Mouse (Mus musculus): Measurements from ENCODE around the gene Golph3l. TPM values are rescaled to one million over a fixed set of nuclear protein-coding genes. Genes with fewer than 3 reads are reported as not detected.
A peak's percentile ranks its signal among the peaks of the same experiment; 100 is the strongest.
"Not testable (repeated sequence)": the region's sequence is repeated elsewhere in the genome, so short reads cannot be mapped to it uniquely, and the experiment has no call there.

Gene Golph3l
- total RNA-seq (2021): 10 to 100 TPM; 21.1 to 21.7 TPM
- long read RNA-seq, experiment 1, transcript Golph3l-207 (5 exons, 2,836 nt): major isoform, 13 of 15 reads
- long read RNA-seq, experiment 1, partial matches to known transcripts: 1 of 15 reads
- long read RNA-seq, experiment 1, other reads (novel, unspliced or antisense): 1 of 15 reads
- long read RNA-seq, experiment 2, transcript Golph3l-207 (5 exons, 2,836 nt): major isoform, 14 of 16 reads
- long read RNA-seq, experiment 2, partial matches to known transcripts: 1 of 16 reads
- long read RNA-seq, experiment 2, other reads (novel, unspliced or antisense): 0 of 16 reads

GRCm38 (mm10) chr3:95588604-95589086, at the start of gene Golph3l:
TSS of gene Golph3l (plus strand) at chr3:95588934.
- peak; percentile 74 to 88 for DNase-seq (ENCODE audit: low spot score in 2 of 2)

DNA sequence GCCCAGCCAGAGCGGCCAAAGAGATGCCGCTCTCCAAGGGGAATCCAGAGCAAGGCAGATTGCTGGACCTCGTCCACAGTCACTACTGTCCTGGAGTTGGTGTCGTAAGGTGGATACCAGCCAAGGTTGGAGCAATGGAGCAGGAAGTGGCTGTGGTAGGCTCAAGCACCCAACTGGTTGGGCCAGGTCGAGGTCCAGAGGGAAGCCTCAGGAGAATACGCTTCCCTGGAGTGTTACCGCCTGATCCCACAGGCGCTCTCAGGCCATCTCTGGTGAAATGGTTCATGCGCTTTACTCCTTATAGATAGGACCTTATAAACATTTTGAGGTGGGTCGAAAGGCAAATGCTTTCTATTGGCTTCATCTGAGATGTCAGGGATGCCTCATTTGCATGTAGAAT, 49.8 kb upstream of the Golph3l start:
- DNase-seq (ENCODE audit: low spot score in 2 of 2): no peak

DNA sequence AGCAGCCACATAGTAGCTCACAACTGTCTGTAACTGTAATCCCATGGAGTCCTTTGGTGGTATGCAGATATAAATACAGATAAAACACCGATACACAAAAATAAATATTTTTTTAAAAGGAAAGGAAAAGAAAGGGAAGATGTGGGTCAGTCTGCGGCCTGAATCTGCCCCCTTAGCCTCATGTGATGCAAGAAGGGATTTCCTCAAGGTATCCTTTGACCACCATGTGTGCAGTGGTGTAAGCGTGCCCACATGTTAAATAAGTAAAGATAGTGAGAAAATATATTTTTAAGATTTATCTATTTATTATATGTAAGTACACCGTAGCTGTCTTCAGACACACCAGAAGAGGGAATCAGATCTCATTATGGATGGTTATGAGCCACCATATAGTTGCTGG, 48.9 kb upstream of the Golph3l start:
- no peak for DNase-seq (ENCODE audit: low spot score in 2 of 2)

DNA sequence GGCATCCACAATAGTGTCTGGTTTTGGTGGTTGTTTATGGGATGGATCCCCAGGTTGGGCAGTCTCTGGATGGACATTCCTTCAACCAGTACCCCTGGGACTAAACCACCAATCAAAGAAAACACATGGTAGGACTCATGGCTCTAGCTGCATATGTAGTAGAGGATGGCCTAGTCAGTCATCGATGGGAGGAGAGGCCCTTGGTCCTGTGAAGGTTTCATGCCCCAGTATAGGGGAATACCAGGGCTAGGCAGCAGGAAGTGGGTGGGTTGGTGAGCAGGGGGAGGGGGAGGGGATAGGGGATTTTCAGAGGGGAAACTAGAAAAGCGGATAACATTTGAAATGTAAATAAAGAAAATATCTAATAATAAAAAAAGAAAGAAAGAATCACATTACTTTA, 47.5 kb upstream of the Golph3l start:
- not testable (repeated sequence) for DNase-seq (ENCODE audit: low spot score in 2 of 2)

DNA sequence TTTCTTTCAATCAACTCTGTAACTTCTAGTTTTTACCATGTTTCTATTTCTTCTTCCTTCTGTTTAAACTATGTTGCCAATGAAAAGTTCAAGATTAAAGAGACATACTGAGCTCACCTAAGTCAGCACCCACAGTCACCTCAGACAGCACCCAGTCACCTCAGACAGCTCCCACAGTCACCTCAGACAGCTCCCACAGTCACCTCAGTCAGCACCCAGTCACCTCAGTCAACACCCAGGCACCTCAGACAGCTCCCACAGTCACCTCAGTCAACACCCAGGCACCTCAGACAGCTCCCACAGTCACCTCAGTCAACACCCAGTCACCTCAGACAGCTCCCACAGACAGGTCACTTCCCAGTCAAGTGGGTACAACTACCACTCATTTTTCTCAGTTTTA, 46.6 kb upstream of the Golph3l start:
- no peak for DNase-seq (ENCODE audit: low spot score in 2 of 2)

DNA sequence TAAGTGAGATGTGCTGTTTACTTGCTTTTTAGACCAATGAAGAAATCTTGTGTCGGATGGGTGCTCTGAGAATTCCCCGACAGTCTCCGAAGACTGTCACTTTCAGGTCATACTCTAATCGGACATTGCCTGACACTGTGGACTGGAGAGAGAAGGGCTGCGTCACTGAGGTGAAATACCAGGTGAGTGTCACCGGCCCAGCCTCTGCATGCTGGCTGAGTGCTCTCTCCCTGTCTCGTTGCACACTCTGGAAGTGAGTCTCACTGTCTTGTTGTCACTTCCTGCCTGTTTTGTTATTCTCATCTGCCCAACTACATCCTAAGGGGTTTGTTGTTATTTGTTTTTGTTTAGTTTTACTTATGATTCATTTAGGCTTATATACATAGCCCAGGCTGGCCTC, 45.8 kb upstream of the Golph3l start:
- DNase-seq (ENCODE audit: low spot score in 2 of 2): no peak

DNA sequence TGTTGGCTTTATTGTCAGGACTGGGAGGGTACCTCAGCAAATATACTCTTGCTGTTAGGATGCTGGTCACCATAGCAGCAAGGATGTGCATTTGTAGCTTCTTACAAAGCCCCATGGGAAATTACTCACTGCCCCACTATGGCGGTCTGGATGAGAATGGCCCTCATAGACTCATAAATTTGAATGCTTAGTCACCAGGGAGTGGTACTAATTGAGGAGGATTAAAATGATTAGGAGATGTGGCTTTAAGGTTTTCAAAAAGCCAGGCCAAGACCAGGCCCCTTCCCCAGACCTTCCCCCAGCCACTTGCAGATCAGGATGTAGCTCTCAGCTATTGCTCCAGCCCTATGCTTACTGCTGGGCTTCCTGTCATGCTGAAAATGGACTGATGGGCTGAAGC, 38.6 kb upstream of the Golph3l start:
- no peak for DNase-seq (ENCODE audit: low spot score in 2 of 2)

GRCm38 (mm10) chr3:95553986-95554385, 34.7 kb upstream of the Golph3l start:
- no peak for DNase-seq (ENCODE audit: low spot score in 2 of 2)

- DNase-seq (ENCODE audit: low spot score in 2 of 2): no peak
These were observed 29.3 kb upstream of the Golph3l start, which contains the start of gene Hormad1 for GRCm38 (mm10) chr3:95559437-95559836. TSS of gene Hormad1 (plus strand) at chr3:95559677.

DNA sequence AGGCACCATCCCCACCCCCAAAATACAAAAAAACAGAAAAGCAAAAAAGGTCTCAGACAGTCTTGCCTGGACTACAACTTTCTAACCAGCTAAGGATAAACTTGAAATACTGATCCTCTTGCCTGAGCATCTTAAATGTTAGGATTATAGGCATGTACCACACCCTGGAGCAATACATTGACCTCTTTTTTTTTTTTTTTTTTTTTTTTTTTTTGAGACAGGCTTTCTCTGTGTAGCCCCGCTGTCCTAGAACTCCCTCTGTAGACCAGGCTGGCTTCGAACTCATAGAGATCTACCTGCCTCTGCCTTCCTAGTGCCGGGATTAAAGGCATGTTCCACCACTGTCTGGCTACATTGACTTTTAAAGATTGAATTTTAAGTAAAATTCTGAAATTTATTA, 28.0 kb upstream of the Golph3l start:
- DNase-seq (ENCODE audit: low spot score in 2 of 2): no peak

- DNase-seq (ENCODE audit: low spot score in 2 of 2): no peak
These were observed 26.9 kb upstream of the Golph3l start for GRCm38 (mm10) chr3:95561826-95562225.

GRCm38 (mm10) chr3:95569585-95569984, 19.1 kb upstream of the Golph3l start:
- no peak for DNase-seq (ENCODE audit: low spot score in 2 of 2)

GRCm38 (mm10) chr3:95587754-95588603, 755 bp upstream of the Golph3l start:
- no peak for DNase-seq (ENCODE audit: low spot score in 2 of 2)

DNA sequence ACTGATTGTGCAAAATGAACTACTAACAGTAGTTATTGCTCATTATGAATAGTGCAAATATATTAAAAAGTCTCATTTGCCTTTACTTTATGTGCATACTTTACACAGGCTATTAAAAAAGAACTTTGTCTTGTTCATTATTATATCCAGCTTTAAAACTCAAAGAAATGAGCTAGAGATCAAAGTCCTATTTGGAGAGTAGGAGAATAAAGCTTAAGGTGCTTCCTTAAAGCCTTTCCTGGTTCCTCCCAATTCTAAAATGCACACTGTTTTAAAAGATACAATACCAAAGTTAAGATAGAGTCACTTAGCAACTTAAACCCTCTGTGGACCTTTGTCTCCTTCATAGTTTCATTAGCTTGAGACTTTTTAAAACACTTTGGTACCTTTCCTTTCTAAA, 10.0 kb downstream of the Golph3l start:
- DNase-seq (ENCODE audit: low spot score in 2 of 2): no peak

DNA sequence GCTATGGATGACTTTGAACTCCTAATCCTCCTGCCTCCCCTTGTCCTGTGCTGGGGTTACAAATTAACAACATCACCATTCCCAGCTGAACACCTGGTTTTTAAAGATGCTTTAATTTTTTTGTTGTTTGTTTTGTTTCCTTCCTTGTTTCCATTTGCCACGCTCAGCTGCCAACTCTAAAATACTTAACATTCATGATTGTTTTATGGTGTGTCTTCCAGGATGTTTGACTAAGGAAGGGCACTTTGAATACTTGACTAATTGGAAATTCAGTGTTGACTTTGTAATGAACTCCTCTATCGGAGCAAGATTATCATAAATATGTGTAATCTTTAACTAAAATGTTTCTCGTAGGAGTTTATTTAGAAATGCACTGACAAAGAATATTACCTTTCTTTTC, 12.6 kb downstream of the Golph3l start:
- no peak for DNase-seq (ENCODE audit: low spot score in 2 of 2)

- no peak for DNase-seq (ENCODE audit: low spot score in 2 of 2)
These were observed 17.4 kb downstream of the Golph3l start for GRCm38 (mm10) chr3:95606096-95606495.

GRCm38 (mm10) chr3:95609195-95609594, 20.5 kb downstream of the Golph3l start:
- DNase-seq (ENCODE audit: low spot score in 2 of 2): no peak

DNA sequence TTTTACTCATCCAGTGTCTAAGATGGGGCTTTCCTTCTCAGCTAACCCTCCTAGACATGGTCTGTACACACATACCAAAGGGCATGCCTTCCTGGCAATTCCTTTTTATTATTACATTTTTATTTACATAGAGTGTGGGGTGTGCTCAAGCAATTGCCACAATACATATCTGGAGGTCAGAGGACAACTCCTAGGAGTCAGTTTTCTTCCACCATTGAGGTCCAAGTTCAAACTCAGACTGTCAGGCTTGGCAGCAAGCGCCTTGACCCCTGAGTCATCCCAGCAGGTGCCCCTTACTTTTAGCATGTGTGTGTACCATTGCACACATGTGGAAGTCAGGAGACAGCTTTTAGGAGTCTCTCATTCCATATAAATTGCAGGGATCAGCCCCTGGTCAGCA, 25.3 kb downstream of the Golph3l start:
- DNase-seq (ENCODE audit: low spot score in 2 of 2): no peak

DNA sequence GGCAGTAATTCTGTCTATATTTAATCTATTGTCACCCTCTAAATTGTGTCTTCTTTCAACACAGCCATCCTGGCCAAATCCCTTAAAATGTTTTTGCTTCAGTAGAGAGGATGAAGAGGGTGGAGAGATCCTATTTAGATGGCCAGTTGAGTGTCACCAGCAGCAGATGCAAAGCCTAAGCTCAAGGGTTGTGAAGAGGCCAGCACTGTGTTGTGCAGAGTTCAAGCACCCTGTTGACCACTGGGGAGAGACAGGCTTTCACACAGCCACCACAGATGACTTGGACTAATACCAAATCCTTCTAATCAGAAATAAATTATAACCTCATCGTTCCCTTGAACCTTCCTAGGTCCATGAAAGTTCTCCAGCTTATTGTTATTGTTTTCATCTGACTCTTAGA, 29.8 kb downstream of the Golph3l start:
- DNase-seq (ENCODE audit: low spot score in 2 of 2): no peak

GRCm38 (mm10) chr3:95621241-95621640, 32.5 kb downstream of the Golph3l start:
- no peak for DNase-seq (ENCODE audit: low spot score in 2 of 2)

DNA sequence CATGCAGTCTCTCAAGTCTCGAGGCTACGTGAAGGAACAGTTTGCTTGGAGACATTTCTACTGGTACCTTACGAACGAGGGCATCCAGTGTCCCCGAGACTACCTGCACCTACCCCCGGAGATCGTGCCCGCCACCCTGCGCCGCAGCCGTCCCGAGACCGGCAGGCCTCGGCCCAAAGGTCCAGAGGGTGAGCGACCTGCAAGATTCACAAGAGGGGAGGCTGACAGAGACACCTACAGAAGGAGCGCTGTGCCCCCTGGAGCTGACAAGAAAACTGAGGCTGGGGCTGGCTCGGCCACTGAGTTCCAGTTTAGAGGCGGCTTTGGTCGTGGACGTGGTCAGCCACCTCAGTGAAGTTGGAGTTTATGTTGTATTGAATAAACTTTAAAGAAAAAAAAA, 33.7 kb downstream of the Golph3l start:
- DNase-seq (ENCODE audit: low spot score in 2 of 2): peak in 1 of 2 experiments; percentile 23

DNA sequence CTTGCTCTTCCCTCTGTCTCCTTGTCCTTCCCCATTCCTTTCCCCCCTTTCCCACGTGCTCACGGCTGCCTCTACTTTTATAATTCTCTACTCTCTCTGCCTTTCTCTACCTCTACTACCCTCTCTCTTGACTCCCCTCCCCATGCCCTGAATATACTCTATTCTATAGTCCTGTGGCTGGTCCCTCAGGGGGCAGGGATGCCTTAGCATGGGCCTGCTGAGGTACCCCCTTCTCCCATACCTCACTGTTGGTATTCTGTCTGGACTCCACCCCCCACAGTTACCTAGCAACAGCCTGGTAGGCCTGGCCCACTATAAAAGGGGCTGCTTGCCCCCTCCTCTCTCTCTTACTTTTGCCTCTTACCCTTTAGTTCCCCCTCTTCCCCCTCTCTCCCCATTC, 34.8 kb downstream of the Golph3l start:
- DNase-seq (ENCODE audit: low spot score in 2 of 2): no peak
